Mouse (Mus musculus) kidney, adult 2 months (tissue): ENCODE results near the gene Trim29. TPM values are rescaled to one million over a fixed set of nuclear protein-coding genes. Genes with fewer than 3 reads are reported as not detected.

Source experiments
- DNase-seq: peaks from one replicate; pipeline ENCODE4 v3.0.0; 2021
- H3K27ac ChIP-seq: fragments of 200-500 bp; 2 replicates; pipeline ENCODE4 v1.5.1; 2012; ENCODE audit warnings: low read depth, low read length, control low read depth, inconsistent platforms; ENCODE audit not compliant: insufficient read depth
- H3K27me3 ChIP-seq: fragments of 200-500 bp; replicated peaks from 2 replicates; pipeline ENCODE4 v1.6.1; 2012; ENCODE audit warnings: mild to moderate bottlenecking, moderate library complexity, low read length, inconsistent platforms; ENCODE audit not compliant: control insufficient read depth, insufficient read depth
- H3K36me3 ChIP-seq: fragments of 200-500 bp; 2 replicates; pipeline ENCODE4 v1.6.1; 2012; ENCODE audit warnings: mild to moderate bottlenecking, moderate library complexity, low read length, inconsistent platforms; ENCODE audit not compliant: control insufficient read depth, insufficient read depth
- H3K4me1 ChIP-seq: fragments of 200-500 bp; 2 replicates; pipeline ENCODE4 v1.6.1; 2011; ENCODE audit warnings: low read length; ENCODE audit not compliant: control insufficient read depth, insufficient read depth
- H3K4me3 ChIP-seq: fragments of 200-500 bp; 2 replicates; pipeline ENCODE4 v1.5.1; 2011; ENCODE audit warnings: mild to moderate bottlenecking, low read depth, low read length, control low read depth; ENCODE audit not compliant: insufficient read depth
- CTCF ChIP-seq: fragments of 200-500 bp; conservative IDR thresholded peaks from 2 replicates; pipeline ENCODE4 v1.5.1; 2011; ENCODE audit warnings: low read depth, mild to moderate bottlenecking, control low read depth, low read length, moderate library complexity, mixed read lengths; ENCODE audit not compliant: insufficient read depth, insufficient read length
- POLR2A ChIP-seq: fragments of 200-500 bp; IDR thresholded peaks from one replicate; pipeline ENCODE4 v1.6.1; 2011; ENCODE audit warnings: low read depth, low read length, control low read depth
- WGBS: fragments of 180-500 bp; shearing (Covaris S2); methylation state at CpG from one replicate; pipeline ENCODE4 v1.1.7; 2018; 5-methylcytosine and 5-hydroxymethylcytosine counted together
- polyA plus RNA-seq: library from polyadenylated mRNA; depleted of rRNA; stranded (reverse); fragments of >200 nt; gene quantifications from 2 replicates; pipeline ENCODE4 v1.2.3, GENCODE M21; 2012; rRNA removed

The Trim29 gene
- 0.74 and 1.4 TPM in 2 replicates for polyA plus RNA-seq

DNA sequence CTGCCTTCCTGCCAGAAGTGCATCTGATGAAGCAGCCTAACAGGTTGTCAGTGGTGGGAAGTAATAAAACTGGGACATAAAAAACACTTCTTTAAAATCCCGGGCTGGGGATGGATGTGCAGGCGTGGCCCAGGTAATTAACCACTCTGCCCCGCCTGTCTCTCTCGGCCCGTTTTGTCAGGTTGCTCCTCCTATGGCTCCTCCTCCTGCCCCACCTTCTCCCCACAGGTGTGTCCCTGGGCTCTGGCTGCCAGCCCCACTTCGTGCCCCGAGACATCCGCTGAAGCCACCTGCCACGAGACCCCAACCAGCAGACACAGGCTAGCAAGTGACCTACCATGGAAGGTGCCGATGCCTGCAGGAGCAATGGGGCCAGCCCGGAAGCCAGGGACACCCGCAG, at the start of gene Trim29:
Trim29 (plus strand) TSS at position 311 of the 400 bp plus-strand sequence.
- no peak for DNase-seq
- Histone ChIP-seq H3K27me3 (no peaks in the 10 kb centered on the region), H3K4me1 (no peaks in the 10 kb centered on the region), H3K36me3 (no peaks in the 10 kb centered on the region), H3K27ac (no peak within 1 kb of the TSS), H3K4me3 (no peak within 1 kb of the TSS)
- WGBS: 42% methylated on average over 12 of the region's 12 CpGs
- TF ChIP-seq CTCF (no peak), POLR2A (no peak)

DNA sequence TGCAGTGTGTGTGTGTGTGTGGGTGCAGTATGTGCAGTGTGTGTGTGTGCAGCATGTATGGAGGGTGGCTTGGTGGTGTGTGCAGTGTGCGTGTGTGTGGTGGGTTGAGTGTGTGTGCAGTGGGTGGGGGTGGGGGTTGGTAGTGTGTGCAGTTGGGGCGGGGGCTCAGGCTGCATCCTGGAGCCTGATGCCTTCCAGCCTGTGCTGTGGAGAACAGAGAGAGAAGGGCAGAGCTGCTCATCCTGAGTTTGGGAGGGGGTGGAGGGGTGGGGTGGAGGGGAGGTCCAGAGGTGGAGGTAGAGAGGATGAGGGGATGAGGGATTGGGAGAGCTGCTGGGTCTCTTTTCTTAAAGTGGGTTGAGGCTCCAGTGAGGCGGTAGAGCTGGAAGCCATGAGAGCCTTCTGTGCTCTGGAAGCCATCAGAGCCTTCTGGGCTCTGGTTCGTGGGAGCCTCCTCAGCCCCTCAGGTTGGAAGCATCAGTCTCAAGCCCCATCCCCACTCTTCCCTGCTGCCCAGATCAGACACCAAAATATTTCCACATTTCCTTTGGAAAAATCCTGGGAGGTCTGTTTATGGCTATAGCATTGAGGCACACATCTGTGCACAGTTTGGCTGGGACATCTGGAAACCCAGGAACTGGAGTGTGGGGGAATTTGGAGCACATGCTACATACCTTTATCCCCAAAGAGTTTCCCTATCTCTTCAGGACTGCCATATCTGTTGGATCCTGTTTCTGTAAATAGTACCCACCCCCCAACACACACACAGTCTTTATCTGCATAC, 49.3 kb upstream of the Trim29 start:
- no peak for TF ChIP-seq CTCF
- TF ChIP-seq POLR2A: no peak
- Histone ChIP-seq H3K36me3 (no peaks in the 10 kb centered on the region), H3K27ac (peak overlapping the region; percentile 67; the same call in 1 of the 2 replicates), H3K4me1 (peaks cover 31% of the 10 kb centered on the region), H3K4me3 (no peak overlapping the region), H3K27me3 (no peaks in the 10 kb centered on the region)
- DNase-seq: peak; percentile 25
- 78% methylated on average over 4 of the region's 4 CpGs for WGBS

DNA sequence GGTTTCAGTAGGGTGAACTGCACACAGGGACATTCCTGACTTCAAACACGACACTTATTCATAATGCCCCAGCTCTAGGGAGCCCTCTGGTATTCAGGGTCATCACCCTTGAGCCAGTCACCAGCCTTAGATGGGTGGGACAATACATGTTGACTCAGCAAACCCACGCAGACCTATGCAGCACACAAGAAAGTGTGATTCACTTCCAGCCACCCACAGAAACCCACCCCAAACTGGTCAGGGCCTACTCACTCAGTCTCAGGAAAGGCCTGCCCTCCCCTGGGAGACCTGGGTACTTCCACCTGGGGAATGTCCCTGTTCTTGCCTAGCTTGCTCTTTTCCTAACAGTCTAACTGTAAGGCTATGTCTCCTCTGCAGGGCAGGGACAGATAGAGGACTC, 48.7 kb upstream of the Trim29 start:
- H3K36me3 ChIP-seq: no peaks in the 10 kb centered on the region
- H3K4me1 ChIP-seq: peaks cover 31% of the 10 kb centered on the region
- H3K27ac ChIP-seq: peak overlapping the region; percentile 94

DNA sequence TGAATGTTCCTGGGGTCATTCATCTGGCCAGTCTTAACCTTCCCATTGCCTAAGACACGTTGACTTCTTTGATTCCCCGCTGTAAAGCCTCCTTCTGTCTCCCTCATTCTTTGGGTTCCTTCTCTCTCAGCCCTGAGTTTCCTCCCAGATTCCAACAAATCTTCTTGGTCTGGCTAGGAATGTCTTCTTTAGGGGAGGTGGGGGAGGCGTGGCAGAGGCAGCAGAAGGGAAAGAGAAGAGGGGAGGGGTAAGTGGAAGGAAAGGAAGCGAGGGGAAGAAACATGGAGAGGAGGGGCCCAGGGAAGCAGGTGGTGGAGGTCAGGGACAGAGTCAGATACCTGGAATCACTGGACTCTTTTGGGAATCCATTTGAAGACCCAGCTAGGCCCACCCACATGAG, 48.3 kb upstream of the Trim29 start:
- H3K4me3 ChIP-seq: no peak overlapping the region
- peak overlapping the region; percentile 94 for H3K27ac ChIP-seq
- WGBS: 58% methylated on average over 4 of the region's 4 CpGs
- TF ChIP-seq POLR2A (no peak), CTCF (no peak)
- peak; percentile 41 for DNase-seq
- no peaks in the 10 kb centered on the region for H3K27me3 ChIP-seq
- H3K36me3 ChIP-seq: no peaks in the 10 kb centered on the region
- peaks cover 31% of the 10 kb centered on the region for H3K4me1 ChIP-seq

More for the DNA sequence above, 48.7 kb upstream of the Trim29 start:
- Histone ChIP-seq H3K4me3 (no peak overlapping the region), H3K27me3 (no peaks in the 10 kb centered on the region)
- DNase-seq: peak; percentile 44
- WGBS: 14% methylated on average over 2 of the region's 2 CpGs
- TF ChIP-seq POLR2A: no peak
- TF ChIP-seq CTCF: peak; percentile 52

DNA sequence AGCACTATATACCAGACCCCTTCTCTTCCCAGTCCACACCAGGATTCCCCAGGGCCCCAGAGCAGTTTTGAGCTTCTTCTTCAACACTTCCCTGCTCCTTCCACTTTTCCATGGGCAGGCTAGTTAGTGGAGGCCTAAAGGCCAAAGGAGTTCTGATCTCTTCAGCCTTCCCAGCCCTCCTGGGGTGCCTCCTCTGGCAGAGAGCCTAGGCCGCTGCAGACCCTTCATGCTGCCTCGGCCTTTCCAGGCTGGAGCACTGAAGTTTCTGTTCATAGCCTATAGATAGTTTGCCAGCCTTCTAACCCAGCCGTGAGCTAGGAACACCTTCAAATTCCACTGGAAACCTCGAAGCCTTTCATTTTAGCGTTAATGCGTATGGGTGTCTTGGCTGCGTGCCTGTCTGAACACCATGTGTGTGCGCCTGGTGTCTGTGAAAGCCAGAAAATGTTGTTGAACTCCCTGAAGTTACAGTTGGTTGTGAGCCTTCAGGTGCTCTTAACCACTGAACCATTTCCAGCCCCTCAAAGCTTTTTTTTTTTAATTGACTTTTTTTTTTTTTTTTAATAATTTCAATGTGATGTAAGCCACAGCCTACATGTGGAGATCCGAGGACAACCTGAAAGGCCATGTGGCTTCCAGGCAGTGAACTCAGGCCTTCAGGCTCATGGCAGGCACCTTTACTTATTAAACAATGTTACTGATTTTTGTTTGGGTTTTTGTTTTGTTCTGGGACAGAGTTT, 47.7 kb upstream of the Trim29 start:
- WGBS: 37% methylated on average over 9 of the region's 9 CpGs
- Histone ChIP-seq H3K27me3 (no peaks in the 10 kb centered on the region), H3K36me3 (no peaks in the 10 kb centered on the region), H3K4me1 (peaks cover 31% of the 10 kb centered on the region), H3K27ac (peak overlapping the region; percentile 94), H3K4me3 (no peak overlapping the region)
- DNase-seq: peak; percentile 84
- TF ChIP-seq CTCF: no peak
- no peak for TF ChIP-seq POLR2A

DNA sequence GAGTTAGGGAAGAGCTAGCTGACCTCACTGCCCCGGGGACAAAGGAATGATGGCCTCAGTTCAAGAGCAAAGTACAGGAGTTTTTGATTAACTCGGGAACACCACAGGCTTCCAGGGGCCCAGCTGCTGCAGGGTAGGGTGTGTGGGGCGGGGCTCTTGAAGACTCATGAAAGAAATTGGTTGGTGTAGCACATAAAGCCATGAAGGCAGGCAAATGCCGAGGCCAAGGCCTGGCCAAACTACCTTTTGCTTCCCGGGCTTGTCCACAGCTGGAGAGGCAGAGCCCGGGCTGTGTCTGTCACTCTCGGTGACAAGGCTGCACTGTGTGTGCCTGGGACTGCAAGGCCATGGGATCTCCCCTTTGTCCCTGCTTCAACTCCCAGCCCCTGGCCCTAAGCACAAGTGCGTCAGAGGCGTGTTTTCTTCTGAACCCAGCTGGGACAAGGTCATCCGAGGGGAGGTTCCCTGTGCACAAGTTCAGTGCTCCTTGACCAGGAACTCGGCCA, 46.6 kb upstream of the Trim29 start:
- DNase-seq: peak; percentile 95
- no peak overlapping the region for H3K4me3 ChIP-seq
- peak; percentile 9 for TF ChIP-seq POLR2A
- TF ChIP-seq CTCF: no peak

DNA sequence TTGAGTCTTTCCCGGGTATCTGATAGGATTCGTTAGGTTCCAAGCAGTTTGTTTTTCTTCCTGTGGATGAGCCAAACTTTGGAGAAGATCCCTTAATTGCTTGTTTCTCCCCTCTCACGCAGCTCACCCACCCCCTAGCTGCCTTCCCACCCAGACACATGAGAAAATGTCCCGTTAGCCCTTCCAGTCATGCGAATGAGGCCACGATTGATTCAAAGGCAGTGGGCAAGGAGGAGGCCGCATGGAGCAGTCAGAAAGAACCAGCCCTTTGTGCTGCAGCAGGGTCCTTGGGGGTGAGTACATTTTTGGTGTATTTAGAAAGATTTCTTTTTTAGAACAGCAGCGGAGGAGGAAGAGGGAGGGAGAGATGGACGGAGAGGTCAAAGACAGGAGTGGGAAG, 45.5 kb upstream of the Trim29 start:
- Histone ChIP-seq H3K36me3 (no peaks in the 10 kb centered on the region), H3K4me3 (no peak overlapping the region), H3K27me3 (no peaks in the 10 kb centered on the region), H3K4me1 (peaks cover 31% of the 10 kb centered on the region), H3K27ac (peak overlapping the region; percentile 45)
- no peak for TF ChIP-seq CTCF
- no peak for TF ChIP-seq POLR2A
- WGBS: 62% methylated on average over 9 of the region's 9 CpGs
- DNase-seq: no peak

More for the DNA sequence above, 46.6 kb upstream of the Trim29 start:
- no peaks in the 10 kb centered on the region for H3K27me3 ChIP-seq
- no peaks in the 10 kb centered on the region for H3K36me3 ChIP-seq
- peaks cover 31% of the 10 kb centered on the region for H3K4me1 ChIP-seq
- 19% methylated on average over 11 of the region's 11 CpGs for WGBS
- peak overlapping the region; percentile 98 for H3K27ac ChIP-seq
